Mouse (Mus musculus) CH12.LX (cell line): ENCODE measurements at regions not wholly inside any gene's neighbourhood (a gene's known extent, or its start where the extent isn't known, plus 50 kb on each side); places are given as distances from the start of the nearest gene placed in this dataset.

Experiments used
- DNase-seq: peaks from one replicate; pipeline ENCODE4 v3.0.0-alpha.2; 2013; ENCODE audit errors: extremely low read depth
- H3K27ac ChIP-seq: 2 replicates; pipeline ENCODE4 v1.5.1; 2012; ENCODE audit warnings: low read depth, mild to moderate bottlenecking, control low read depth, moderate library complexity; ENCODE audit not compliant: insufficient read depth
- H3K27me3 ChIP-seq: replicated peaks from 2 replicates; pipeline ENCODE3; 2012; ENCODE audit warnings: inconsistent platforms
- H3K36me3 ChIP-seq, 2 experiments: replicated peaks in 1 of 2; 2 replicates each; pipeline versions ENCODE3 to v1.6.1; 2012; ENCODE audit warnings: inconsistent platforms in 1 of 2, low read length in 1 of 2, mild to moderate bottlenecking in 1 of 2, mixed read lengths in 1 of 2, moderate library complexity in 1 of 2; ENCODE audit not compliant: control insufficient read depth in 1 of 2, insufficient read depth in 1 of 2
- H3K4me1 ChIP-seq, 2 experiments: 2 replicates each; pipeline ENCODE4 v1.6.1; 2012; ENCODE audit warnings: inconsistent platforms in 1 of 2, moderate library complexity in 1 of 2; ENCODE audit not compliant: insufficient read depth in 2 of 2, control insufficient read depth in 1 of 2
- H3K4me2 ChIP-seq: 2 replicates; pipeline ENCODE4 v1.6.1; 2012; ENCODE audit warnings: low read depth, mild to moderate bottlenecking, control low read depth; ENCODE audit not compliant: poor library complexity, insufficient read depth, severe bottlenecking
- H3K4me3 ChIP-seq, 3 experiments: fragments of 150-350 bp in 1 of 3; sonication (generic) in 1 of 3; replicated peaks in 1 of 3; 2 replicates each; pipeline versions ENCODE3 to v1.5.1; 2011 to 2012; ENCODE audit warnings: low read depth in 2 of 3, low read length in 2 of 3, mild to moderate bottlenecking in 2 of 3, moderate library complexity in 2 of 3, control low read depth in 1 of 3, improper control_type of control experiment in 1 of 3, inconsistent platforms in 1 of 3, mixed read lengths in 1 of 3; ENCODE audit not compliant: poor library complexity in 1 of 3
- H3K79me2 ChIP-seq: replicated peaks from 2 replicates; pipeline ENCODE4 v1.6.1; 2012; ENCODE audit warnings: mild to moderate bottlenecking, moderate library complexity; ENCODE audit not compliant: control insufficient read depth, poor library complexity, insufficient read depth, severe bottlenecking; ENCODE audit errors: extremely low read depth
- H3K9ac ChIP-seq: 2 replicates; pipeline ENCODE4 v1.6.1; 2012; ENCODE audit warnings: low read depth, mild to moderate bottlenecking, control low read depth, moderate library complexity; ENCODE audit not compliant: insufficient read depth
- H3K9me3 ChIP-seq: replicated peaks from 2 replicates; pipeline ENCODE3; 2012; ENCODE audit warnings: low read length, inconsistent platforms, mixed read lengths
- CTCF ChIP-seq, 2 experiments: IDR thresholded peaks in 1 of 2; conservative IDR thresholded peaks in 1 of 2; 2 replicates each; pipeline ENCODE4 v1.5.1; 2011 to 2012; ENCODE audit warnings: low read depth in 2 of 2, low read length in 2 of 2, improper control_type of control experiment in 1 of 2, inconsistent platforms in 1 of 2, mild to moderate bottlenecking in 1 of 2, moderate library complexity in 1 of 2
- ELF1 ChIP-seq: IDR thresholded peaks from 2 replicates; pipeline ENCODE4 v1.6.1; 2014; ENCODE audit warnings: low read depth, mild to moderate bottlenecking, inconsistent platforms, low read length, improper control_type of control experiment
- EP300 ChIP-seq: IDR thresholded peaks from 2 replicates; pipeline ENCODE4 v1.6.1; 2011; ENCODE audit warnings: low read length, improper control_type of control experiment
- ETS1 ChIP-seq: conservative IDR thresholded peaks from 2 replicates; pipeline ENCODE4 v1.6.1; 2012; ENCODE audit warnings: low read depth, mild to moderate bottlenecking, inconsistent platforms, low read length, improper control_type of control experiment, moderate library complexity
- GABPA ChIP-seq: IDR thresholded peaks from 2 replicates; pipeline ENCODE4 v1.6.1; 2012; ENCODE audit warnings: low read depth, low read length, improper control_type of control experiment, inconsistent platforms; ENCODE audit not compliant: insufficient replicate concordance
- IRF4 ChIP-seq: IDR thresholded peaks from 2 replicates; pipeline ENCODE4 v1.6.1; 2014; ENCODE audit warnings: low read depth, mild to moderate bottlenecking, inconsistent platforms, low read length, improper control_type of control experiment
- JUN ChIP-seq: IDR thresholded peaks from 2 replicates; pipeline ENCODE4 v1.6.1; 2011; ENCODE audit warnings: low read depth, mild to moderate bottlenecking, low read length, improper control_type of control experiment, moderate library complexity; ENCODE audit not compliant: insufficient read depth
- MAFK ChIP-seq: IDR thresholded peaks from 2 replicates; pipeline ENCODE4 v1.6.1; 2011; ENCODE audit warnings: low read length, improper control_type of control experiment; ENCODE audit not compliant: insufficient replicate concordance
- MAX ChIP-seq: IDR thresholded peaks from 2 replicates; pipeline ENCODE4 v1.6.1; 2011; ENCODE audit warnings: low read length, improper control_type of control experiment
- MEF2A ChIP-seq: IDR thresholded peaks from 2 replicates; pipeline ENCODE4 v1.6.1; 2014; ENCODE audit warnings: low read depth, mild to moderate bottlenecking, inconsistent platforms, low read length, improper control_type of control experiment, borderline replicate concordance
- NRF1 ChIP-seq: IDR thresholded peaks from 2 replicates; pipeline ENCODE4 v1.6.1; 2014; ENCODE audit warnings: low read depth, mild to moderate bottlenecking, inconsistent platforms, low read length, improper control_type of control experiment, moderate library complexity
- POLR2AphosphoS2 ChIP-seq: IDR thresholded peaks from 2 replicates; pipeline ENCODE4 v1.6.1; 2011; ENCODE audit warnings: low read depth, low read length, improper control_type of control experiment
- RAD21 ChIP-seq: IDR thresholded peaks from 2 replicates; pipeline ENCODE4 v1.6.1; 2011; ENCODE audit warnings: low read depth, mild to moderate bottlenecking, low read length, improper control_type of control experiment, moderate library complexity
- RCOR1 ChIP-seq: conservative IDR thresholded peaks from 2 replicates; pipeline ENCODE4 v1.6.1; 2012; ENCODE audit warnings: low read depth, mild to moderate bottlenecking, inconsistent platforms, low read length, improper control_type of control experiment
- SMC3 ChIP-seq: IDR thresholded peaks from 2 replicates; pipeline ENCODE4 v1.6.1; 2011; ENCODE audit warnings: low read depth, low read length, improper control_type of control experiment
- UBTF ChIP-seq: IDR thresholded peaks from 2 replicates; pipeline ENCODE4 v1.6.1; 2012; ENCODE audit warnings: low read depth, mild to moderate bottlenecking, inconsistent platforms, low read length, improper control_type of control experiment, moderate library complexity
- USF2 ChIP-seq: conservative IDR thresholded peaks from 2 replicates; pipeline ENCODE4 v1.6.1; 2011; ENCODE audit warnings: low read depth, low read length, improper control_type of control experiment
- ZC3H11A ChIP-seq: IDR thresholded peaks from 2 replicates; pipeline ENCODE4 v1.6.1; 2012; ENCODE audit warnings: low read depth, mild to moderate bottlenecking, inconsistent platforms, low read length, improper control_type of control experiment
- ZMIZ1 ChIP-seq: IDR thresholded peaks from 2 replicates; pipeline ENCODE4 v1.6.1; 2012; ENCODE audit warnings: low read depth, mild to moderate bottlenecking, inconsistent platforms, low read length, improper control_type of control experiment
- dilution Hi-C: fragments of 300-500 bp; cut with MboI; formaldehyde crosslinking; loops from 2 replicates; pipeline ENCODE4 v1.14.3; 2020; ENCODE audit warnings: low sequenced_read_pairs; ENCODE audit not compliant: extremely low pct_unique_long_range_greater_than_20kb, extremely low pct_ligation_motif_present
- in situ Hi-C: fragments of 300-500 bp; cut with MboI; formaldehyde crosslinking; loops from 3 replicates; pipeline ENCODE4 v1.14.3; 2019; ENCODE audit warnings: low sequenced_read_pairs, low pct_ligation_motif_present, low pct_unique_long_range_greater_than_20kb, mixed read lengths

DNA sequence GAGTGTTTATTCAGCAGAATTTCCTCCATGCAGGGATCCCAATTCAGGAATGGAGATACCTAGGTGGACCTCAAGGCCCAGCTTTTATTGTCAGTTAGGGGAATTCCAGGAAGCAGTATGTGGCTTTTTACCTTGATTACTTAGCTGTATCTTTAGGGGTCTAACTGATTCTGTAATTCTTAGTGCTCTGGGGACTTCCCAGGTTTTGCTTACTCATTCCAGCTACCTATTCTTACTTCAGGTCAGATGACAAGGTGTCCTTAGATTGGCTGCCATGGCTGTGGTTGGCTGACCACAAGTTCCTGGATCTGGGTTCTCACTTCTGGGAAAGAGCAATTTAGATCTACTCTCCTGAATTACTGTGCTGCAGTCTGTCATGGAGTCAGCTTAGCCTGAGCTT lies 235.2 kb upstream of the Ptprz1 start:
- Histone ChIP-seq H3K9ac (no peak overlapping the region), H3K27ac (no peak overlapping the region), H3K9me3 (no peaks in the 10 kb centered on the region), H3K4me2 (no peak overlapping the region), H3K27me3 (no peaks in the 10 kb centered on the region), H3K79me2 (no peaks in the 10 kb centered on the region), H3K4me1 (peaks cover 3 to 19% of the 10 kb centered on the region in 2 experiments; a peak in 3 of 4 replicates), H3K36me3 (no peaks in the 10 kb centered on the region), H3K4me3 (no peak overlapping the region)
- TF ChIP-seq MEF2A, result peak; percentile 35; the same call in 1 of the 2 replicates
- peak; percentile 50; the same call in 1 of the 2 replicates for TF ChIP-seq EP300
- TF ChIP-seq ETS1, result peak; percentile 29
- TF ChIP-seq MAFK, result peak; percentile 58; the same call in 1 of the 2 replicates
- TF ChIP-seq POLR2AphosphoS2, result no peak
- dilution Hi-C loops, result no loop called here
- in situ Hi-C loops, result no loop called here
- peak; percentile 60 for DNase-seq

DNA sequence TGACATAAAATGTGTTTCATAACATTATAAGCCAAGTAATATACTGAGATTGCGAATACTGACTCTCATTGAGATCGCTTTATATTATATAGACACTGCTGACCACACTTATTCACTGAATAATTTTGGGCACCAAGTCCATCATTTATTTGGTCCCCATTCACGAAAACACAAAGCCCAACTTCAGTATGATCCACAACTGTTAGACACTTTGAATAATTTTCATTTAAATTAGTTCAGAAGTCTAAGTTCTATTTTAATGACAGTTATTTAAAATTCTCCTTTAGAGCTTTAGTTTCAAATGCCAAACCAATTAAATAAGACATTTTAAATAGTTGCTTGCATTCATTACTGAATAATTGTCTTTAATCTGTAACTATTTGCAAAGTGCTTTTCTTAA lies 240.2 kb upstream of the Ptprz1 start:
- H3K27me3 ChIP-seq, result no peaks in the 10 kb centered on the region
- DNase-seq, result no peak
- peaks cover 0 to 10% of the 10 kb centered on the region in 2 experiments; a peak in 2 of 4 replicates for H3K4me1 ChIP-seq
- no peak overlapping the region for H3K9ac ChIP-seq
- dilution Hi-C loops (no loop called here), in situ Hi-C loops (no loop called here)
- H3K9me3 ChIP-seq, result no peaks in the 10 kb centered on the region
- no peak overlapping the region for H3K27ac ChIP-seq
- no peak overlapping the region for H3K4me3 ChIP-seq
- H3K36me3 ChIP-seq, result no peaks in the 10 kb centered on the region
- H3K4me2 ChIP-seq, result no peak overlapping the region
- no peaks in the 10 kb centered on the region for H3K79me2 ChIP-seq
- TF ChIP-seq UBTF (no peak), GABPA (no peak), IRF4 (no peak), ZC3H11A (no peak), RAD21 (no peak), MEF2A (no peak), SMC3 (no peak), JUN (no peak), POLR2AphosphoS2 (no peak), CTCF (conservative IDR thresholded peaks at IDR 0.05 in 1 of 2, IDR thresholded peaks at IDR 0.05 in 1 of 2; ENCODE audit: low read depth in 2 of 2, low read length in 2 of 2) (no peak), MAX (no peak), ZMIZ1 (no peak), NRF1 (no peak), EP300 (no peak), RCOR1 (no peak), ELF1 (no peak), USF2 (no peak)
- TF ChIP-seq, all 38 proteins: peak for 0
